Mouse (Mus musculus) spleen, adult 12 weeks (tissue): Measurements from ENCODE around the gene Chrm3.
A peak's percentile ranks its signal among the peaks of the same experiment; 100 is the strongest.

ENCODE experiments used
- DNase-seq: peaks from one replicate; pipeline ENCODE4 v3.0.0; 2022; ENCODE audit warnings: low spot score

Gene Chrm3

GRCm38 (mm10) chr13:9891088-9891487, 469.6 kb downstream of the Chrm3 start:
- DNase-seq, result no peak

DNA sequence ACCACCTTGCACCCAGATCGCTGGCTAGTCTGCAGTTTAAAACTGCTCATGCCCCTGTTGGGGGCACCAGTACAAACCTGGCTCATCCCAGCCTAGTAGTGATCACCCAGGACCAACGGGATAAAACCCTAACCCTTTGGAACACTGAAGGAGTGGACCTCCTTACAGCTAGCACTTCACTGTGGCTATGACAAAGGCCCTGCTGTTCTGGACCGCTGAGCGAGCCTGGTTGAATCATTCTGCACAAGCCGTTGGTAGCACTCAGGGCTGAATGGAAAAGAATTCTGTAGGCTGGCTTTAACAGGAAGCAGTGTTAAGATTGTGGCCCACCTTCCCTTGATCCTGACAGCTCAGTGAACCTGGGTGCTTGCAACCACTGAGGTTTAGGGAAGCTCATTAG, 470.2 kb downstream of the Chrm3 start:
- DNase-seq, result no peak

- no peak for DNase-seq
These were observed 470.7 kb downstream of the Chrm3 start for GRCm38 (mm10) chr13:9889954-9890353.

- no peak for DNase-seq
These were observed 472.4 kb downstream of the Chrm3 start for GRCm38 (mm10) chr13:9888284-9888683.

- no peak for DNase-seq
These were observed 473.4 kb downstream of the Chrm3 start for GRCm38 (mm10) chr13:9887261-9887660.

GRCm38 (mm10) chr13:9886465-9887135, 474.0 kb downstream of the Chrm3 start:
- no peak for DNase-seq

GRCm38 (mm10) chr13:9882362-9883282, 478.0 kb downstream of the Chrm3 start:
- DNase-seq, result no peak

DNA sequence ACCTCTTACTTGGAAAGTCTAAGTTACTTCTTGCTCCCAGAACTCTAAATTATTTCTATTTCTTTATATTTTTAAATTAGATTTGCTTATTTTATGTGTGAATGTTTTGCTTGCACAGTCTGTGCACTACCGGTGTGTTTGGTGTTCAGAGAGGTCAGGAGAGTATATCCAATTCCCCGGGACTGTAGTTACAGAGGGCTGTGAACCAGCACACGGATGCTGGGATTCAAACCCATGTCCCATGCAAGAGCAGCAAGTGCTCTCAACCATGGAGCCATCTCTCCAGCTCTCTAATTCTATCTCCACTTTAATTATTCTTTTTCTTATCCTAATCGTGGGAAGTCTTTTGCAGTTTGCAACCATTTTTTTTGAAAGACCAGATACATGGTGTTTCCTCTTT, 478.7 kb downstream of the Chrm3 start:
- DNase-seq, result no peak

- no peak for DNase-seq
These were observed 480.2 kb downstream of the Chrm3 start for GRCm38 (mm10) chr13:9880401-9880800.

DNA sequence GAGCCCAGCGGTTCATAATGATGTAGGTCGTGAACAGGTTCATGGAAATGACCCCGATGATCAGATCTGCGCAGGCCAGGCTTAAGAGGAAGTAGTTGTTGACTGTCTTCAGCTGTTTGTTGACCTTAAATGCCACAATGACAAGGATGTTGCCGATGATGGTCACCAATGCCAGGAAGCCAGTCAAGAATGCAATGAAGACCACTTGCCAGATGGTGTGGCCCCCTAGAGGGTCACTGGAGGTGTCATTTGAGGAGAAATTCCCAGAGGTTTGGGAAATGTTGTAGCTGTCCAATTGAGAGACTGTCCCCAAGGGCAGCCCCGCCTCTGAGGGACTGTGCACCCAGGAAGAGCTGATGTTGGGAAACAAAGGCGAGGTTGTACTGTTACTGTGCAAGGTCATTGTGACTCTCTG, 482.0 kb downstream of the Chrm3 start:
- DNase-seq, result no peak

- DNase-seq, result no peak
These were observed 487.3 kb downstream of the Chrm3 start for GRCm38 (mm10) chr13:9873377-9873776.

- DNase-seq, result no peak
These were observed 494.5 kb downstream of the Chrm3 start for GRCm38 (mm10) chr13:9866161-9866560.

DNA sequence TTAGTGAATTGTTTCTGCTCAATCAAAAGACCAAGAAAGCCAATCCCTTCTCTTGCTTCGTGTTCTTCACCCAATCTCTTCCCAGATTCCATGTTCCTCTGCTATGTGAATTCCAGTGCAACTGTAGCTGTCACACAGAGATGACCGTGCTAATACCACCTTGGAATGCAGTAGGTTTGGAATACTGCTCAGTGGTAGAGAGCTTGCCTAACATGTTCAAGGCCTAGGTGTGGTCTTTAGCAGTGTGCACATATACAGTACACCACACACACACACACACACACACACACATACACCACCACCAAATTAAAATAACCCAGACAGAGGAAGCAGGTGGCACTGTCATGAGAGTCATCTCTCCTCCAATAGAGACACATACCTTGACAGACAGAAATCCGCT, 513.1 kb downstream of the Chrm3 start:
- DNase-seq, result no peak

DNA sequence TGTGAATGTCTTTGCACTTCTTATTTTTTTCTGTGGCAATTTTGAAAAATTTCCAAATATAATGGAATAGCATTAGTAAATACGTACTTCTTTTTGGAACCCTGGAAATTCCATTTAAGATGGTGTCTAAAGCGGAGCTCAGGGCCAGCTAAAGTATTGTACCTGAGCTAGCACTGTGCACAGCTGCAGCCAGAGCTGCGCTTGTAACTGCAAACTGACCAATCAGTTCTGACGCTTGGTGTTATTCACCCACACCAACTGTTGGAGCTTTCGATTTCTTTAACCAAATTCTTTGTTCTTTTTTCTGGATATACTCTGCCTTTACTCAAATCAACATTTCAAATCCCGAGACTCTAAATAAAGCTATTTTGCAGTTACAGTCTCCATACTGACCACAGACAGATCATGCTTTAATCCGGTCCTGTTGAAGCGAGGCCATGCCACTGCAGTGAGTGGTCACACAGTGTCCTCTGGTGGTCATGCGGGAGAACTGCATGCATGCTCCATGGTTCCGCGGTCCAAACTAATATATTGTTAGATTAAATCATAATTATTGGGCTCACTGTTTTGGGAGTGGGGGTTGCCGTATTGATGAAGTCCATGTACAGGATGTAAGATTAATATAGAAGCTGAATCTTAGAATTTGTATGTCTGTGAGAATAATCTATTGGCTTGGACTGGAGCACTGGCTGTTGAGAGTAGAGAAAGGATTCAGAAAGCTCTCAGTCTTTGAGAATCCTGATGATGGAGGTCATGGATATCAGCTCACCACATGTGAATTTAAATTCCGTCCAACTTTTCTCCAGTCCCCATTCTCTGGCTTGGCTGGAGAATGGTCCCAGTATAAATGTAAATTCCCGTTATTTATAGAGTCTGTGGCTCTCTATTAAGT, 513.9 kb downstream of the Chrm3 start:
- DNase-seq, result peak; percentile 6

DNA sequence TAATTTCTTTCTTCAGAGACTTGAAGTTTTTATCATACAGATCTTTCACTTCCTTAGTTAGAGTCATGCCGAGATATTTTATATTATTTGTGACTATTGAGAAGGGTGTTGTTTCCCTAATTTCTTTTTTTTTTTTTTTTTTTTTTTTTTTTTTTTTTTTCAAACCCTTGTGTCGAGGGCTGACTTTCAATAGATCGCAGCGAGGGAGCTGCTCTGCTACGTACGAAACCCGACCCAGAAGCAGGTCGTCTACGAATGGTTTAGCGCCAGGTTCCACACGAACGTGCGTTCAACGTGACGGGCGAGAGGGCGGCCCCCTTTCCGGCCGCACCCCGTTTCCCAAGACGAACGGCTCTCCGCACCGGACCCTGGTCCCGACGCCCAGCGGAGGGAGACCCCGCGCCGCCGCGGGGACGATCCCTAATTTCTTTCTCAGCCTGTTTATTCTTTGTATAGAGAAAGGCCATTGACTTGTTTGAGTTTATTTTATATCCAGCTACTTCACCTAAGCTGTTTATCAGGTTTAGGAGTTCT, 526.4 kb downstream of the Chrm3 start:
- peak; percentile 41 for DNase-seq

DNA sequence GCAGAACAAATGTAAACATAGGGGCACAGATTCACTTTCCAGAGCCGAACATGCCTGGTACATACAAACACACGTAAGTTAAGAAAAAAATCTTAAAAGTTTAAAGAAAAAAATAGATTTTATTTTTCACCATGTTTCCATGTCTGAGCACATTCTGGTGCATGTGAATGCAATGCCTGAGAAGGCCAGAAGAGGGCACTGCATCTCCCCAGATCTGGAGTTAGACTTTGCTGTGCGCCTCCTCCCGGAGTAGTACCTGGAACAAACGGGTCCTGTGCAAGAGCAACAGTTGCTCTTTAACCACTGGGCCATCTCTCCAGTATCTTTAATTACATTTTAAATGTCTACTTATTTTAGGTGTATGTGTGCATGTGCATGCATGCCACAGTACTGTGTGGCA, 534.4 kb downstream of the Chrm3 start:
- no peak for DNase-seq
